Mouse (Mus musculus): Measurements from ENCODE around the gene Crxos.

Crxos gene

GRCm38 (mm10) chr7:15921796-15922195, 39.4 kb downstream of the Crxos start:
- no peak for DNase-seq (ENCODE audit: low spot score in 2 of 2)

GRCm38 (mm10) chr7:15922220-15922773, 39.9 kb downstream of the Crxos start, which contains the start of gene Selenow:
TSS of gene Selenow (minus strand) at chr7:15922402.
- DNase-seq (ENCODE audit: low spot score in 2 of 2) = peak; percentile 87 to 88

GRCm38 (mm10) chr7:15929910-15930309, 47.5 kb downstream of the Crxos start:
- DNase-seq (ENCODE audit: low spot score in 2 of 2) = peak; percentile 50 to 73

GRCm38 (mm10) chr7:15930543-15930942, 48.1 kb downstream of the Crxos start:
- no peak for DNase-seq (ENCODE audit: low spot score in 2 of 2)

GRCm38 (mm10) chr7:15931635-15932034, 49.2 kb downstream of the Crxos start:
- no peak for DNase-seq (ENCODE audit: low spot score in 2 of 2)

GRCm38 (mm10) chr7:15933437-15934359, 51.3 kb downstream of the Crxos start:
- DNase-seq (ENCODE audit: low spot score in 2 of 2) = no peak

GRCm38 (mm10) chr7:15937491-15937890, 55.1 kb downstream of the Crxos start:
- no peak for DNase-seq (ENCODE audit: low spot score in 2 of 2)

GRCm38 (mm10) chr7:15938621-15939020, 56.2 kb downstream of the Crxos start:
- DNase-seq (ENCODE audit: low spot score in 2 of 2) = no peak

GRCm38 (mm10) chr7:15944311-15944710, 61.9 kb downstream of the Crxos start:
- DNase-seq (ENCODE audit: low spot score in 2 of 2) = no peak

- no peak for DNase-seq (ENCODE audit: low spot score in 2 of 2)
These were observed 62.8 kb downstream of the Crxos start for GRCm38 (mm10) chr7:15945211-15945610.

GRCm38 (mm10) chr7:15945721-15946536, 63.5 kb downstream of the Crxos start, which contains the start of gene Nop53:
TSS of gene Nop53 (minus strand) at chr7:15946074.
- DNase-seq (ENCODE audit: low spot score in 2 of 2) = peak; percentile 86 to 88

GRCm38 (mm10) chr7:15947653-15948260, 65.3 kb downstream of the Crxos start:
- no peak for DNase-seq (ENCODE audit: low spot score in 2 of 2)

GRCm38 (mm10) chr7:15948381-15948941, 66.0 kb downstream of the Crxos start:
- peak; percentile 82 to 90 for DNase-seq (ENCODE audit: low spot score in 2 of 2)

GRCm38 (mm10) chr7:15949216-15949790, 66.9 kb downstream of the Crxos start:
- DNase-seq (ENCODE audit: low spot score in 2 of 2) = no peak

GRCm38 (mm10) chr7:15950008-15950407, 67.6 kb downstream of the Crxos start:
- DNase-seq (ENCODE audit: low spot score in 2 of 2) = no peak

- no peak for DNase-seq (ENCODE audit: low spot score in 2 of 2)
These were observed 70.0 kb downstream of the Crxos start for GRCm38 (mm10) chr7:15952416-15952815.

Measured in urinary bladder, postnatal 4 days (tissue).